Mouse (Mus musculus): ENCODE data around the gene Serpinb5. TPM values are rescaled to one million over a fixed set of nuclear protein-coding genes. Genes with fewer than 3 reads are reported as not detected.

Serpinb5 gene
- total and polyA plus RNA-seq, 3 experiments, result not detected

DNA sequence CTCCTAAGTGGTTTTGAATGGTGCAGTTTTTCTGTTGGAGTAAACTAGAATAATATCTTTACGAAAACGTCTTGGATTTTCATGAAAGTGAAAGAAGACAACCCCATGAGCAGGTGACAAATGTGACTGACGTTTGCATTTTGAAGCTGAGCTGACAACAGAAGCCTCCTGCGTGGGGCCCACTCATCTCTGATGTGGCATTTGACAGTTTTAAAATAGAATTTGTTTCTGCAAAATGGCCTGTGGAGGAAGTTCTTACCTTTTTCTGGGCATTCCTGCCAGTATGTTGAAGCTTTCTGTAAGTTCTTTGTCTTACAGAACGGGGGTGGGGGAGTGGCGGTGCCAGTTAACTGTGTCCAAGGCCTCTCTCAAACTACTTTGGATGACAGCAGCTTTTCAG, 5.8 kb downstream of the Serpinb5 start:
- Histone ChIP-seq H3K4me1 (ENCODE audit: control insufficient read depth in 1 of 2, insufficient read depth in 2 of 2) (peaks cover 3 to 4% of the 10 kb centered on the region in 2 experiments; a peak in 2 of 4 replicates), H3K4me3 (replicated peaks in 1 of 3; ENCODE audit: low read depth in 2 of 3, low read length in 2 of 3, poor library complexity in 1 of 3) (no peak overlapping the region), H3K9me3 (replicated peaks; ENCODE audit: low read length) (no peaks in the 10 kb centered on the region), H3K9ac (ENCODE audit: insufficient read depth, low read depth) (no peak overlapping the region), H3K4me2 (ENCODE audit: insufficient read depth, low read depth, poor library complexity, severe bottlenecking) (peak overlapping the region; percentile 81), H3K36me3 (replicated peaks in 1 of 2; ENCODE audit: control insufficient read depth in 1 of 2, insufficient read depth in 1 of 2, low read length in 1 of 2) (no peaks in the 10 kb centered on the region), H3K79me2 (replicated peaks; ENCODE audit: control insufficient read depth, extremely low read depth, insufficient read depth, poor library complexity, severe bottlenecking) (no peaks in the 10 kb centered on the region), H3K27me3 (replicated peaks) (no peaks in the 10 kb centered on the region), H3K27ac (ENCODE audit: insufficient read depth, low read depth) (no peak overlapping the region)
- dilution Hi-C loops (cut with MboI; ENCODE audit: extremely low pct_ligation_motif_present, extremely low pct_unique_long_range_greater_than_20kb, low sequenced_read_pairs), result no loop called here
- peak; percentile 46 for TF ChIP-seq BHLHE40 (IDR thresholded peaks at IDR 0.05; ENCODE audit: low read depth, low read length)
- no peak for TF ChIP-seq ZNF384 (IDR thresholded peaks at IDR 0.05; ENCODE audit: low read depth, low read length)
- in situ Hi-C loops (cut with MboI; ENCODE audit: low pct_ligation_motif_present, low pct_unique_long_range_greater_than_20kb, low sequenced_read_pairs), result no loop called here
- DNase-seq (ENCODE audit: extremely low read depth), result no peak

DNA sequence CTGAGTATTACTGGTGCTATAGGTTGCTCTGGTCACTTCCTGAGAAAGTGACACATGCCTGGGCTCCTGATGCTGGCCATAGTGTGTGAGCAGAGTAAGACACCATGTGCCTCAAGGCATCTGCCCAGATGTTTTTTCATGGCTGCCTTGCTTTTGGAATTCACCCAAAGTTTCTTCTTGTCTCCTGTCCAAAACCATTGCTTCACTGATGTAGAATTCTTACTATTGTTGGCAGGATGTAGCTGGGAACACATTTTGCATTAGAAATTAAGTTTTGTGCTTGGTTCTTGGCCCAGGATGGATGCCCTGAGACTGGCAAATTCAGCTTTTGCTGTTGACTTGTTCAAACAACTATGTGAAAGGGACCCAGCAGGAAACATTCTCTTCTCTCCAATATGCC, 9.0 kb downstream of the Serpinb5 start:
- Histone ChIP-seq H3K4me2 (ENCODE audit: insufficient read depth, low read depth, poor library complexity, severe bottlenecking) (no peak overlapping the region), H3K9me3 (replicated peaks; ENCODE audit: low read length) (no peaks in the 10 kb centered on the region), H3K36me3 (replicated peaks in 1 of 2; ENCODE audit: control insufficient read depth in 1 of 2, insufficient read depth in 1 of 2, low read length in 1 of 2) (no peaks in the 10 kb centered on the region), H3K27me3 (replicated peaks) (no peaks in the 10 kb centered on the region), H3K79me2 (replicated peaks; ENCODE audit: control insufficient read depth, extremely low read depth, insufficient read depth, poor library complexity, severe bottlenecking) (no peaks in the 10 kb centered on the region), H3K4me1 (ENCODE audit: control insufficient read depth in 1 of 2, insufficient read depth in 2 of 2) (peaks cover 0 to 4% of the 10 kb centered on the region in 2 experiments; a peak in 1 of 4 replicates), H3K9ac (ENCODE audit: insufficient read depth, low read depth) (no peak overlapping the region), H3K4me3 (replicated peaks in 1 of 3; ENCODE audit: low read depth in 2 of 3, low read length in 2 of 3, poor library complexity in 1 of 3) (no peak overlapping the region), H3K27ac (ENCODE audit: insufficient read depth, low read depth) (no peak overlapping the region)
- in situ Hi-C loops (cut with MboI; ENCODE audit: low pct_ligation_motif_present, low pct_unique_long_range_greater_than_20kb, low sequenced_read_pairs), result loop anchor here (10.0 kb wide), 1 partner anchor 125 kb away; no protein-coding TSS in a partner anchor
- TF ChIP-seq GABPA (IDR thresholded peaks at IDR 0.05; ENCODE audit: insufficient replicate concordance, low read depth, low read length) (no peak), SMC3 (IDR thresholded peaks at IDR 0.05; ENCODE audit: low read depth, low read length) (no peak), CTCF (conservative IDR thresholded peaks at IDR 0.05 in 1 of 2, IDR thresholded peaks at IDR 0.05 in 1 of 2; ENCODE audit: low read depth in 2 of 2, low read length in 2 of 2) (no peak), MYC (IDR thresholded peaks at IDR 0.05; ENCODE audit: low read depth, low read length) (no peak), ZC3H11A (IDR thresholded peaks at IDR 0.05; ENCODE audit: low read depth, low read length) (no peak), TCF12 (IDR thresholded peaks at IDR 0.05; ENCODE audit: low read depth, low read length) (no peak), ZNF384 (IDR thresholded peaks at IDR 0.05; ENCODE audit: low read depth, low read length) (no peak), ZMIZ1 (IDR thresholded peaks at IDR 0.05; ENCODE audit: low read depth, low read length) (no peak), CHD1 (IDR thresholded peaks at IDR 0.05; ENCODE audit: low read depth, low read length) (no peak), BHLHE40 (IDR thresholded peaks at IDR 0.05; ENCODE audit: low read depth, low read length) (no peak), UBTF (IDR thresholded peaks at IDR 0.05; ENCODE audit: low read depth, low read length) (no peak), MAFK (IDR thresholded peaks at IDR 0.05; ENCODE audit: insufficient replicate concordance, low read length) (no peak), SIN3A (IDR thresholded peaks at IDR 0.05; ENCODE audit: low read length) (no peak), ZKSCAN1 (IDR thresholded peaks at IDR 0.05; ENCODE audit: borderline replicate concordance, low read depth, low read length) (no peak), PAX5 (IDR thresholded peaks at IDR 0.05; ENCODE audit: low read length) (no peak), JUN (IDR thresholded peaks at IDR 0.05; ENCODE audit: insufficient read depth, low read depth, low read length) (no peak), IRF4 (IDR thresholded peaks at IDR 0.05; ENCODE audit: low read depth, low read length) (no peak), MEF2A (IDR thresholded peaks at IDR 0.05; ENCODE audit: borderline replicate concordance, low read depth, low read length) (no peak), USF2 (conservative IDR thresholded peaks at IDR 0.05; ENCODE audit: low read depth, low read length) (no peak), USF1 (IDR thresholded peaks at IDR 0.05; ENCODE audit: low read depth, low read length) (no peak)
- dilution Hi-C loops (cut with MboI; ENCODE audit: extremely low pct_ligation_motif_present, extremely low pct_unique_long_range_greater_than_20kb, low sequenced_read_pairs), result no loop called here
- no peak for DNase-seq (ENCODE audit: extremely low read depth)

Data from CH12.LX (cell line).